Mouse (Mus musculus): ENCODE measurements around the gene Tmem184b. TPM values are rescaled to one million over a fixed set of nuclear protein-coding genes. Genes with fewer than 3 reads are reported as not detected.

Gene Tmem184b
- total and polyA plus RNA-seq, 3 experiments = 1.9 to 13.8 (median 11.3) TPM

DNA sequence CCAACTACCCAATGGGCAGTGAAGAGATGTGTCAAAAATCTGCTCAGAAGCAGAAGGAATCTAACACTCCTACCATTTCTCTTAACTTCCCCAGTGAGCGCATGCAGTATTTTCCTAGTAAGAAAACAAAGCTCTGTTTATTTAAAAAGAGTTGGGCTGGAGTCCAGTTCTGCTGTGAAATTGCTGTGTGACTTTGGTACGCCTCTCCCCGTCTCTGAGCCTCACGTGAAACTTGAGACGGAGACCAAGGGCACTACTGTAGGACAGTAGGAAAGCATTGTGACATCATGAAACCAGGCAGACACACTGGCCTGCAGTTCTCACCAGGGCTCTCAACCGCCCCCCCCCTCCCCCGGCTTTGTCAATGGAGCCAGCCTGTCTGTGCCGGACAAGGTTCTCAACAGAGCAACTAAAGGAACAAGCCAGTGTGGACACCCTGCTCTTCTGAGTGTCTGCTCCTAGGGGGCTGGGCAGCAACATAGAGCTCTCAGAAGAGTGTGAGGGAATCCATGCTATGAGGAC, 89.5 kb downstream of the Tmem184b start:
- H3K9me3 ChIP-seq (replicated peaks) = no peaks in the 10 kb centered on the region
- no peak overlapping the region for H3K4me3 ChIP-seq (ENCODE audit: low read depth, low read length)
- peaks cover 81% of the 10 kb centered on the region for H3K36me3 ChIP-seq (replicated peaks)
- TF ChIP-seq TAL1 (conservative IDR thresholded peaks at IDR 0.05; ENCODE audit: low read depth, low read length) (no peak), GATA1 (IDR thresholded peaks at IDR 0.05; ENCODE audit: borderline replicate concordance, low read length) (no peak), CTCF (IDR thresholded peaks at IDR 0.05; ENCODE audit: low read depth, low read length) (no peak), POLR2AphosphoS5 (IDR thresholded peaks at IDR 0.05; ENCODE audit: insufficient replicate concordance, low read depth, low read length) (no peak), GATA2 (IDR thresholded peaks at IDR 0.05; ENCODE audit: borderline replicate concordance, low read depth, low read length) (no peak)
- DNase-seq (ENCODE audit: low spot score) (no peak), ATAC-seq (ENCODE audit: extremely low read depth, insufficient number of reproducible peaks, low FRiP score, poor library complexity, severe bottlenecking) (no peak)
- H3K4me1 ChIP-seq (ENCODE audit: insufficient read depth, low read depth, low read length) = peaks cover 2% of the 10 kb centered on the region; the same call in 1 of the 2 replicates
- H3K27me3 ChIP-seq (ENCODE audit: insufficient read depth, low read length) = no peaks in the 10 kb centered on the region

Other genes with a start within 250 kb of the Tmem184b start
- not detected in 2 replicates for gene Sox10, start 238.3 kb downstream of the Tmem184b start, total RNA-seq (2014; fragmentation: Nextera tagmentation)
- gene Sox10, start 238.3 kb downstream of the Tmem184b start, total RNA-seq (2017) = 0.11 TPM in 1 of 2 replicates, not detected in the other
- not detected in 2 replicates for gene Sox10, start 238.3 kb downstream of the Tmem184b start, polyA plus RNA-seq (2012)
- gene Pick1, start 174.4 kb downstream of the Tmem184b start, total RNA-seq (2014; fragmentation: Nextera tagmentation) = 10.0 and 10.2 TPM in 2 replicates
- 14.2 and 14.6 TPM in 2 replicates for gene Pick1, start 174.4 kb downstream of the Tmem184b start, total RNA-seq (2017)
- 19.7 and 21.0 TPM in 2 replicates for gene Pick1, start 174.4 kb downstream of the Tmem184b start, polyA plus RNA-seq (2012)
- gene Gm49486, start 174.2 kb downstream of the Tmem184b start, total RNA-seq (2014; fragmentation: Nextera tagmentation) = not detected in 2 replicates
- 0.11 and 0.29 TPM in 2 replicates for gene Gm49486, start 174.2 kb downstream of the Tmem184b start, total RNA-seq (2017)
- 0.03 TPM in 1 of 2 replicates, not detected in the other for gene Gm49486, start 174.2 kb downstream of the Tmem184b start, polyA plus RNA-seq (2012)
- not detected in 2 replicates for gene Slc16a8, start 148.8 kb downstream of the Tmem184b start, total RNA-seq (2014; fragmentation: Nextera tagmentation)
- gene Slc16a8, start 148.8 kb downstream of the Tmem184b start, total RNA-seq (2017) = not detected in 2 replicates
- gene Slc16a8, start 148.8 kb downstream of the Tmem184b start, polyA plus RNA-seq (2012) = not detected in 2 replicates
- gene Baiap2l2, start 118.0 kb downstream of the Tmem184b start, total RNA-seq (2014; fragmentation: Nextera tagmentation) = not detected in 2 replicates
- gene Baiap2l2, start 118.0 kb downstream of the Tmem184b start, total RNA-seq (2017) = 0.06 TPM in 1 of 2 replicates, not detected in the other
- gene Baiap2l2, start 118.0 kb downstream of the Tmem184b start, polyA plus RNA-seq (2012) = not detected in 2 replicates
- gene Pla2g6, start 75.2 kb downstream of the Tmem184b start, total RNA-seq (2014; fragmentation: Nextera tagmentation) = 22.1 and 24.5 TPM in 2 replicates
- 6.5 and 7.0 TPM in 2 replicates for gene Pla2g6, start 75.2 kb downstream of the Tmem184b start, total RNA-seq (2017)
- gene Pla2g6, start 75.2 kb downstream of the Tmem184b start, polyA plus RNA-seq (2012) = 25.1 and 26.4 TPM in 2 replicates
- gene Maff, start 56.9 kb downstream of the Tmem184b start, total RNA-seq (2014; fragmentation: Nextera tagmentation) = 10.1 and 10.2 TPM in 2 replicates
- gene Maff, start 56.9 kb downstream of the Tmem184b start, total RNA-seq (2017) = 11.7 and 14.8 TPM in 2 replicates
- gene Maff, start 56.9 kb downstream of the Tmem184b start, polyA plus RNA-seq (2012) = 8.4 and 8.6 TPM in 2 replicates
- gene Csnk1e, start 52.0 kb upstream of the Tmem184b start, total RNA-seq (2014; fragmentation: Nextera tagmentation) = not detected in 2 replicates
- 0.35 and 0.44 TPM in 2 replicates for gene Csnk1e, start 52.0 kb upstream of the Tmem184b start, total RNA-seq (2017)
- gene Csnk1e, start 52.0 kb upstream of the Tmem184b start, polyA plus RNA-seq (2012) = not detected in 2 replicates
- not detected in 2 replicates for gene Kcnj4, start 101.7 kb upstream of the Tmem184b start, total RNA-seq (2014; fragmentation: Nextera tagmentation)
- 0.05 TPM in 1 of 2 replicates, not detected in the other for gene Kcnj4, start 101.7 kb upstream of the Tmem184b start, total RNA-seq (2017)
- not detected in 2 replicates for gene Kcnj4, start 101.7 kb upstream of the Tmem184b start, polyA plus RNA-seq (2012)
- gene Kdelr3, start 112.8 kb upstream of the Tmem184b start, total RNA-seq (2014; fragmentation: Nextera tagmentation) = not detected in 2 replicates
- 0.05 TPM in 1 of 2 replicates, not detected in the other for gene Kdelr3, start 112.8 kb upstream of the Tmem184b start, total RNA-seq (2017)
- not detected in 2 replicates for gene Kdelr3, start 112.8 kb upstream of the Tmem184b start, polyA plus RNA-seq (2012)
- 238 and 294 TPM in 2 replicates for gene Ddx17, start 143.2 kb upstream of the Tmem184b start, total RNA-seq (2014; fragmentation: Nextera tagmentation)
- gene Ddx17, start 143.2 kb upstream of the Tmem184b start, total RNA-seq (2017) = 191 and 220 TPM in 2 replicates
- gene Ddx17, start 143.2 kb upstream of the Tmem184b start, polyA plus RNA-seq (2012) = 54.2 and 61.0 TPM in 2 replicates
- gene Dmc1, start 201.5 kb upstream of the Tmem184b start, total RNA-seq (2014; fragmentation: Nextera tagmentation) = not detected in 2 replicates
- gene Dmc1, start 201.5 kb upstream of the Tmem184b start, total RNA-seq (2017) = 0.29 TPM in 1 of 2 replicates, not detected in the other
- not detected in 2 replicates for gene Dmc1, start 201.5 kb upstream of the Tmem184b start, polyA plus RNA-seq (2012)

Data from G1E (cell line).